Mouse (Mus musculus) small intestine, adult 2 months (tissue): ENCODE results near the gene Prkca. TPM values are rescaled to one million over a fixed set of nuclear protein-coding genes. Genes with fewer than 3 reads are reported as not detected.

Source experiments
- H3K27ac ChIP-seq: fragments of 200-500 bp; 2 replicates; pipeline ENCODE4 v1.5.1; 2012; ENCODE audit warnings: low read depth, low read length, control low read depth, inconsistent platforms; ENCODE audit not compliant: insufficient read depth
- H3K27me3 ChIP-seq: fragments of 200-500 bp; 2 replicates; pipeline ENCODE4 v1.6.1; 2012; ENCODE audit warnings: mild to moderate bottlenecking, moderate library complexity, low read length, inconsistent platforms; ENCODE audit not compliant: control insufficient read depth, insufficient read depth
- H3K36me3 ChIP-seq: fragments of 200-500 bp; 2 replicates; pipeline ENCODE4 v1.6.1; 2012; ENCODE audit warnings: mild to moderate bottlenecking, low read length, control low read depth, inconsistent platforms; ENCODE audit not compliant: control insufficient read depth, insufficient read depth
- H3K4me1 ChIP-seq: fragments of 200-500 bp; 2 replicates; pipeline ENCODE4 v1.6.1; 2012; ENCODE audit warnings: low read length, inconsistent platforms, mixed read lengths; ENCODE audit not compliant: control insufficient read depth, insufficient read depth, insufficient read length
- H3K4me3 ChIP-seq: fragments of 200-500 bp; 2 replicates; pipeline ENCODE4 v1.5.1; 2012; ENCODE audit warnings: low read depth, mild to moderate bottlenecking, control low read depth, inconsistent platforms, low read length, moderate library complexity
- CTCF ChIP-seq: fragments of 200-500 bp; IDR thresholded peaks from 2 replicates; pipeline ENCODE4 v1.5.1; 2012; ENCODE audit warnings: low read depth, mild to moderate bottlenecking, control low read depth, inconsistent platforms, low read length, moderate library complexity, mixed read lengths; ENCODE audit not compliant: insufficient replicate concordance, insufficient read length; ENCODE audit errors: extremely low read depth
- POLR2A ChIP-seq: fragments of 200-500 bp; IDR thresholded peaks from 2 replicates; pipeline ENCODE4 v1.6.1; 2012; ENCODE audit warnings: low read depth, mild to moderate bottlenecking, control low read depth, inconsistent platforms, low read length, moderate library complexity
- WGBS: fragments of 180-500 bp; shearing (Covaris S2); methylation state at CpG from one replicate; pipeline ENCODE4 v1.1.7; 2018; 5-methylcytosine and 5-hydroxymethylcytosine counted together
- polyA plus RNA-seq: library from polyadenylated mRNA; depleted of rRNA; stranded (reverse); fragments of >200 nt; gene quantifications from 2 replicates; pipeline ENCODE4 v1.2.3, GENCODE M21; 2012

Prkca gene
- polyA plus RNA-seq, 1 experiment: 13.9 TPM

- no peak overlapping the region for H3K4me3 ChIP-seq
- WGBS: 87% methylated on average over 5 of the region's 5 CpGs
- H3K4me1 ChIP-seq: peaks cover 11% of the 10 kb centered on the region; the same call in 1 of the 2 replicates
- no peak overlapping the region for H3K27ac ChIP-seq
- peaks cover 33% of the 10 kb centered on the region for H3K36me3 ChIP-seq
- TF ChIP-seq CTCF: no peak
- TF ChIP-seq POLR2A: no peak
- H3K27me3 ChIP-seq: no peaks in the 10 kb centered on the region
These were observed 330.3 kb downstream of the Prkca start for GRCm38 (mm10) chr11:108013390-108013789.

- Histone ChIP-seq H3K27ac (no peak overlapping the region), H3K36me3 (peaks cover 44% of the 10 kb centered on the region), H3K4me1 (peaks cover 6% of the 10 kb centered on the region; the same call in 1 of the 2 replicates), H3K27me3 (no peaks in the 10 kb centered on the region), H3K4me3 (no peak overlapping the region)
- TF ChIP-seq POLR2A (no peak), CTCF (no peak)
- 83% methylated on average over 4 of the region's 4 CpGs for WGBS
These were observed 333.3 kb downstream of the Prkca start for GRCm38 (mm10) chr11:108010465-108010864.

GRCm38 (mm10) chr11:107998891-107999290 lies 344.8 kb downstream of the Prkca start:
- no peak overlapping the region for H3K4me3 ChIP-seq
- H3K27ac ChIP-seq: no peak overlapping the region
- no peaks in the 10 kb centered on the region for H3K4me1 ChIP-seq
- H3K36me3 ChIP-seq: peaks cover 8% of the 10 kb centered on the region
- 63% methylated on average over 3 of the region's 3 CpGs for WGBS
- no peak for TF ChIP-seq POLR2A
- TF ChIP-seq CTCF: no peak
- H3K27me3 ChIP-seq: no peaks in the 10 kb centered on the region

GRCm38 (mm10) chr11:107996896-107997670 lies 346.6 kb downstream of the Prkca start:
- TF ChIP-seq CTCF: no peak
- TF ChIP-seq POLR2A: no peak
- no peak overlapping the region for H3K27ac ChIP-seq
- 87% methylated on average over 11 of the region's 11 CpGs for WGBS
- H3K36me3 ChIP-seq: peaks cover 8% of the 10 kb centered on the region
- H3K4me1 ChIP-seq: no peaks in the 10 kb centered on the region
- H3K4me3 ChIP-seq: no peak overlapping the region
- H3K27me3 ChIP-seq: no peaks in the 10 kb centered on the region

- H3K4me1 ChIP-seq: no peaks in the 10 kb centered on the region
- 81% methylated on average over 6 of the region's 6 CpGs for WGBS
- TF ChIP-seq CTCF (peak; percentile 28; the same call in 1 of the 2 replicates), POLR2A (no peak)
- H3K27ac ChIP-seq: no peak overlapping the region
- peaks cover 5% of the 10 kb centered on the region for H3K36me3 ChIP-seq
- no peak overlapping the region for H3K4me3 ChIP-seq
- no peaks in the 10 kb centered on the region for H3K27me3 ChIP-seq
These were observed 349.2 kb downstream of the Prkca start for GRCm38 (mm10) chr11:107994487-107994886.

- Histone ChIP-seq H3K36me3 (peaks cover 5% of the 10 kb centered on the region), H3K4me1 (no peaks in the 10 kb centered on the region), H3K27me3 (no peaks in the 10 kb centered on the region), H3K4me3 (no peak overlapping the region), H3K27ac (no peak overlapping the region)
- no peak for TF ChIP-seq CTCF
- no peak for TF ChIP-seq POLR2A
- WGBS: 80% methylated on average over 3 of the region's 3 CpGs
These were observed 349.9 kb downstream of the Prkca start for GRCm38 (mm10) chr11:107993792-107994191.

GRCm38 (mm10) chr11:107992500-107992899 lies 351.2 kb downstream of the Prkca start:
- Histone ChIP-seq H3K36me3 (peaks cover 5% of the 10 kb centered on the region), H3K27me3 (no peaks in the 10 kb centered on the region), H3K4me1 (no peaks in the 10 kb centered on the region), H3K4me3 (no peak overlapping the region), H3K27ac (no peak overlapping the region)
- WGBS: 75% methylated on average over 11 of the region's 11 CpGs
- TF ChIP-seq POLR2A: no peak
- no peak for TF ChIP-seq CTCF

- peaks cover 5% of the 10 kb centered on the region for H3K36me3 ChIP-seq
These were observed 351.7 kb downstream of the Prkca start for GRCm38 (mm10) chr11:107991990-107992389.

More at GRCm38 (mm10) chr11:107991990-107992389, 351.7 kb downstream of the Prkca start:
- TF ChIP-seq CTCF: no peak
- 74% methylated on average over 7 of the region's 7 CpGs for WGBS
- no peaks in the 10 kb centered on the region for H3K27me3 ChIP-seq
- H3K4me3 ChIP-seq: no peak overlapping the region
- H3K4me1 ChIP-seq: no peaks in the 10 kb centered on the region
- H3K27ac ChIP-seq: no peak overlapping the region
